Mouse (Mus musculus) kidney, adult 2 months (tissue): Measurements from ENCODE around the gene Ano6.

Experiments used
- CTCF ChIP-seq: fragments of 200-500 bp; conservative IDR thresholded peaks from 2 replicates; pipeline ENCODE4 v1.5.1; 2011; ENCODE audit warnings: low read depth, mild to moderate bottlenecking, control low read depth, low read length, moderate library complexity, mixed read lengths; ENCODE audit not compliant: insufficient read depth, insufficient read length
- POLR2A ChIP-seq: fragments of 200-500 bp; IDR thresholded peaks from one replicate; pipeline ENCODE4 v1.6.1; 2011; ENCODE audit warnings: low read depth, low read length, control low read depth

DNA sequence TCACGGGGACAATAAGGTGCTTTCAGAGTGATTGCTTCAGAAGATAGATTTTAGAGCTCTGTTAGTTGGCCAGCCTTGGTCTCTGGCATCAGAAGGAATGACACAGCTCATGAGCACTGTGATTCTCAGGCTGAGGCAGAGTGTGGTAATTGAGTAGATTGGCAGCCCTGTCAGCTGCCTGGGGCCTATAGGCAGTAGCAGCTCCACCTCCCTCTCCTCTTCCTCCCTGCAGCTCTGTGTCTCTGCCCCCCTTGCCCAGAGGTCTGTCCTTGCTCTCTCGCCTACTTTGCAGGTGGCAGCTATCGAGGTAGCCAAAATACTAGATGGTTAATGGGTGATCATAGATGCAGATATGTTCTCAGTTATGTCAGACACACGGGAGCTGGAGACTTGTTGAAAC is 77.5 kb downstream of the Ano6 start:
- TF ChIP-seq CTCF (no peak), POLR2A (no peak)
